10 mouse cellular contexts compared by ENCODE assay signal in genomic region chr7:26779799-26780416, GRCm38 (mm10). TPM values are rescaled to one million over a fixed set of nuclear protein-coding genes. Genes with fewer than 3 reads are reported as not detected.
DNase-seq lines count a peak whose midpoint lies in the region; ATAC-seq and TF ChIP-seq lines count a peak whose summit lies in the region.
"Had no signal": no experiment of that assay in that cellular context is flagged by ENCODE, and none has a peak within 500 bp of the region (broad histone marks: within the 10 kb centered on the region; RNA-seq: fewer than 3 reads in every experiment).

No protein-coding gene starts in this region.

- H3K27ac ChIP-seq in hindbrain, embryonic 14.5 days = no peak overlapping the region
- H3K27ac ChIP-seq in neural tube, embryonic 13.5 days (replicated peaks) = no peak overlapping the region
- H3K27ac ChIP-seq: lung, embryonic 15.5 days had no signal

- intact Hi-C loops in left cerebral cortex, postnatal 14 days (cut with DNase I) = loop anchor here (5.0 kb wide), 1 partner anchor 347 kb away; no protein-coding TSS in a partner anchor

- H3K4me2 ChIP-seq in hindbrain, embryonic 14.5 days (replicated peaks) = peak overlapping the region; percentile 49
- H3K4me2 ChIP-seq in neural tube, embryonic 13.5 days = no peak overlapping the region
- H3K4me2 ChIP-seq: lung, embryonic 15.5 days had no signal

- H3K4me1 ChIP-seq in hindbrain, embryonic 14.5 days (replicated peaks; ENCODE audit: control insufficient read depth, insufficient read depth, low read length) = 0 out of 2 replicates have a peak, but pooled peaks cover 6% of the 10 kb centered on the region
- H3K4me1 ChIP-seq in neural tube, embryonic 13.5 days (replicated peaks) = no peaks in the 10 kb centered on the region
- H3K4me1 ChIP-seq: lung, embryonic 15.5 days had no signal

- no peaks in the 10 kb centered on the region for H3K9me3 ChIP-seq in hindbrain, embryonic 14.5 days (ENCODE audit: control insufficient read depth, low read length)
- H3K9me3 ChIP-seq in neural tube, embryonic 13.5 days = 0 out of 2 replicates have a peak, but pooled peaks cover 5% of the 10 kb centered on the region
- H3K9me3 ChIP-seq: lung, embryonic 15.5 days had no signal

- H3K4me3 ChIP-seq in hindbrain, embryonic 14.5 days (replicated peaks; ENCODE audit: low read length) = no peak overlapping the region
- no peak overlapping the region for H3K4me3 ChIP-seq in neural tube, embryonic 13.5 days
- H3K4me3 ChIP-seq: lung, embryonic 15.5 days had no signal

- peak; percentile 79 for ATAC-seq in hindbrain, embryonic 14.5 days (ENCODE audit: low FRiP score)
- peak; percentile 67 for ATAC-seq in neural tube, embryonic 13.5 days (ENCODE audit: low read depth)

- no peaks in the 10 kb centered on the region for H3K27me3 ChIP-seq in hindbrain, embryonic 14.5 days (ENCODE audit: control insufficient read depth, insufficient read depth, low read length)
- H3K27me3 ChIP-seq in neural tube, embryonic 13.5 days = no peaks in the 10 kb centered on the region
- H3K27me3 ChIP-seq: lung, embryonic 15.5 days had no signal

- no peak overlapping the region for H3K9ac ChIP-seq in hindbrain, embryonic 14.5 days
- no peak overlapping the region for H3K9ac ChIP-seq in neural tube, embryonic 13.5 days
- H3K9ac ChIP-seq: lung, embryonic 15.5 days had no signal

- DNase-seq in left cerebral cortex, postnatal 14 days (ENCODE audit: low spot score in 2 of 2) = peak; percentile 6 to 42
- DNase-seq in left cerebral cortex, adult 11 months (ENCODE audit: low spot score) = no peak
- peak; percentile 60 for DNase-seq in brain, embryonic 14.5 days (ENCODE audit: low read depth)
- DNase-seq in hindbrain, embryonic 14.5 days (ENCODE audit: low spot score) = no peak
- no peak for DNase-seq in embryo, embryonic 10 days (ENCODE audit: low spot score)
- DNase-seq in layer of hippocampus, postnatal 36 days = no peak
- no peak for DNase-seq in frontal cortex, postnatal 10 days (ENCODE audit: low spot score in 2 of 2)
- DNase-seq: heart, postnatal 4 days had no signal

- no peak for TF ChIP-seq CTCF in brain, embryonic 14.5 days (IDR thresholded peaks at IDR 0.05; ENCODE audit: borderline replicate concordance, extremely low read depth, insufficient read depth, insufficient read length)

- no peaks in the 10 kb centered on the region for H3K36me3 ChIP-seq in hindbrain, embryonic 14.5 days (replicated peaks; ENCODE audit: control insufficient read depth, insufficient read depth)
- H3K36me3 ChIP-seq in neural tube, embryonic 13.5 days = no peaks in the 10 kb centered on the region
- H3K36me3 ChIP-seq: lung, embryonic 15.5 days had no signal

- WGBS in hindbrain, embryonic 14.5 days = 85% methylated on average over 5 of the region's 5 CpGs
- 76% methylated on average over 5 of the region's 5 CpGs for WGBS in neural tube, embryonic 13.5 days

- TF ChIP-seq POLR2A in brain, embryonic 14.5 days (IDR thresholded peaks at IDR 0.05; ENCODE audit: borderline replicate concordance, extremely low read depth, insufficient read depth, insufficient read length, poor library complexity, severe bottlenecking) = no peak

RNA-seq across cellular contexts. Expression of gene Cyp2b19, which starts 23.0 kb away (rescaled TPM):
- not detected for total RNA-seq in left cerebral cortex, postnatal 14 days (2021)
- 0.04 and 0.05 TPM in 2 replicates for polyA plus RNA-seq in brain, embryonic 14.5 days (2012; rRNA removed)
- polyA plus RNA-seq in hindbrain, embryonic 14.5 days (2014; fragmentation: Nextera tagmentation; extraction: Ambion mirVana) = 0.56 and 0.77 TPM in 2 replicates
- polyA plus RNA-seq in neural tube, embryonic 13.5 days (2015; fragmentation: Nextera tagmentation; extraction: Ambion mirVana) = 0.22 and 0.42 TPM in 2 replicates
- not detected for total RNA-seq in layer of hippocampus, postnatal 36 days (2021)
- total RNA-seq: heart, postnatal 4 days had no signal
- polyA plus RNA-seq: lung, embryonic 15.5 days had no signal

RNA-seq across cellular contexts. Expression of gene Cyp2g1, which starts 28.8 kb away (rescaled TPM):
- total RNA-seq in left cerebral cortex, postnatal 14 days (2021) = not detected
- polyA plus RNA-seq in brain, embryonic 14.5 days (2012; rRNA removed) = not detected in 2 replicates
- not detected in 2 replicates for polyA plus RNA-seq in hindbrain, embryonic 14.5 days (2014; fragmentation: Nextera tagmentation; extraction: Ambion mirVana)
- not detected in 2 replicates for polyA plus RNA-seq in neural tube, embryonic 13.5 days (2015; fragmentation: Nextera tagmentation; extraction: Ambion mirVana)
- not detected for total RNA-seq in layer of hippocampus, postnatal 36 days (2021)
- total RNA-seq: heart, postnatal 4 days had no signal
- polyA plus RNA-seq: lung, embryonic 15.5 days had no signal

RNA-seq across cellular contexts. Expression of gene Cyp2a5, which starts 55.2 kb away (rescaled TPM):
- total RNA-seq in left cerebral cortex, postnatal 14 days (2021) = not detected
- 0.42 and 1.1 TPM in 2 replicates for polyA plus RNA-seq in brain, embryonic 14.5 days (2012; rRNA removed)
- polyA plus RNA-seq in hindbrain, embryonic 14.5 days (2014; fragmentation: Nextera tagmentation; extraction: Ambion mirVana) = 1.3 TPM in 2 replicates
- polyA plus RNA-seq in neural tube, embryonic 13.5 days (2015; fragmentation: Nextera tagmentation; extraction: Ambion mirVana) = not detected in 2 replicates
- not detected for total RNA-seq in layer of hippocampus, postnatal 36 days (2021)
- total RNA-seq: heart, postnatal 4 days had no signal

Comparison
In these comparisons a context has a peak if more than half of its experiments do, and no peak if none do; other contexts are left out.
1. DNase-seq: peak in left cerebral cortex, postnatal 14 days (2 of 2) and brain, embryonic 14.5 days (single experiment); none in left cerebral cortex, adult 11 months (single experiment), hindbrain, embryonic 14.5 days (single experiment), embryo, embryonic 10 days (single experiment), layer of hippocampus, postnatal 36 days (0 of 2) and frontal cortex, postnatal 10 days (0 of 2).